In genomic region chr10:128338948-128339347, GRCm38 (mm10) we compare ENCODE assay signal across 8 mouse cellular contexts. TPM values are rescaled to one million over a fixed set of nuclear protein-coding genes. Genes with fewer than 3 reads are reported as not detected.
DNase-seq lines count a peak whose midpoint lies in the region; ATAC-seq and TF ChIP-seq lines count a peak whose summit lies in the region.

No protein-coding gene starts in this region.

- TF ChIP-seq CTCF in left cerebral cortex, adult 2 months (IDR thresholded peaks at IDR 0.05), result no peak
- TF ChIP-seq CTCF in small intestine, adult 2 months (IDR thresholded peaks at IDR 0.05; ENCODE audit: extremely low read depth, insufficient read length, insufficient replicate concordance, low read depth, low read length), result no peak

- intact Hi-C loops in left cerebral cortex, adult 2 months (cut with DNase I), result loop anchor here (2.0 to 5.0 kb wide), 2 partner anchors 30 to 118 kb away; partner anchors contain the start of genes Coq10a and Smarcc2
- intact Hi-C loops in left cerebral cortex, postnatal 36 days (cut with DNase I), result loop anchor here (10.0 kb wide), 1 partner anchor 116 kb away; the partner anchor contains the start of gene Smarcc2
- intact Hi-C loops in left cerebral cortex, postnatal 10 days (cut with DNase I), result loop anchor here (10.0 kb wide), 1 partner anchor 116 kb away; the partner anchor contains the start of gene Smarcc2

- H3K27me3 ChIP-seq in forebrain, embryonic 12.5 days, result no peaks in the 10 kb centered on the region
- H3K27me3 ChIP-seq in limb, embryonic 11.5 days (ENCODE audit: control insufficient read depth, insufficient read depth, low read length), result no peaks in the 10 kb centered on the region
- no peaks in the 10 kb centered on the region for H3K27me3 ChIP-seq in small intestine, adult 2 months (ENCODE audit: control insufficient read depth, insufficient read depth, low read length)

- no peak for TF ChIP-seq POLR2A in small intestine, adult 2 months (IDR thresholded peaks at IDR 0.05; ENCODE audit: low read depth, low read length)

- 82% methylated on average over 2 of the region's 2 CpGs for WGBS in forebrain, embryonic 12.5 days
- WGBS in limb, embryonic 11.5 days, result 92% methylated on average over 2 of the region's 2 CpGs
- WGBS in small intestine, adult 2 months, result 43% methylated on average over 2 of the region's 2 CpGs

- H3K27ac ChIP-seq in left cerebral cortex, adult 2 months, result peak overlapping the region; percentile 24
- no peak overlapping the region for H3K27ac ChIP-seq in forebrain, embryonic 12.5 days
- no peak overlapping the region for H3K27ac ChIP-seq in limb, embryonic 11.5 days (replicated peaks; ENCODE audit: low read depth, low read length)
- H3K27ac ChIP-seq in small intestine, adult 2 months (ENCODE audit: insufficient read depth, low read depth, low read length), result peak overlapping the region; percentile 59

- no peak for DNase-seq in left cerebral cortex, adult 2 months (ENCODE audit: extremely low spot score in 1 of 2, low spot score in 2 of 2)
- DNase-seq in left cerebral cortex, postnatal 36 days (ENCODE audit: low spot score in 2 of 2), result no peak
- DNase-seq in limb, embryonic 11.5 days (ENCODE audit: low spot score), result no peak
- no peak for DNase-seq in thymus, postnatal 0 days (ENCODE audit: low spot score)
- no peak for DNase-seq in left cerebral cortex, postnatal 10 days (ENCODE audit: extremely low spot score in 1 of 2, low spot score in 2 of 2)
- DNase-seq in cerebellum, postnatal 14 days, result no peak

- ATAC-seq in forebrain, embryonic 12.5 days (ENCODE audit: low FRiP score), result no peak
- ATAC-seq in limb, embryonic 11.5 days (ENCODE audit: insufficient number of reproducible peaks, low FRiP score, low TSS enrichment, low read depth), result no peak

- no peaks in the 10 kb centered on the region for H3K9me3 ChIP-seq in forebrain, embryonic 12.5 days
- H3K9me3 ChIP-seq in limb, embryonic 11.5 days (ENCODE audit: control insufficient read depth, low read length), result no peaks in the 10 kb centered on the region

- H3K4me3 ChIP-seq in left cerebral cortex, adult 2 months, result peak overlapping the region; percentile 97
- H3K4me3 ChIP-seq in forebrain, embryonic 12.5 days (replicated peaks), result peak overlapping the region; percentile 97
- H3K4me3 ChIP-seq in limb, embryonic 11.5 days (ENCODE audit: low read depth, low read length), result peak overlapping the region; percentile 77
- H3K4me3 ChIP-seq in small intestine, adult 2 months (ENCODE audit: low read depth, low read length), result no peak overlapping the region

- H3K36me3 ChIP-seq in forebrain, embryonic 12.5 days (replicated peaks), result 0 out of 2 replicates have a peak, but pooled peaks cover 7% of the 10 kb centered on the region
- H3K36me3 ChIP-seq in limb, embryonic 11.5 days (ENCODE audit: control insufficient read depth, insufficient read depth, low read length), result no peaks in the 10 kb centered on the region
- peaks cover 14% of the 10 kb centered on the region for H3K36me3 ChIP-seq in small intestine, adult 2 months (ENCODE audit: control insufficient read depth, insufficient read depth, low read length)

- H3K4me2 ChIP-seq in forebrain, embryonic 12.5 days, result peak overlapping the region; percentile 86
- H3K4me2 ChIP-seq in limb, embryonic 11.5 days (ENCODE audit: low read depth, severe bottlenecking), result peak overlapping the region; percentile 83

- peaks cover 29% of the 10 kb centered on the region for H3K4me1 ChIP-seq in forebrain, embryonic 12.5 days
- peaks cover 9% of the 10 kb centered on the region for H3K4me1 ChIP-seq in limb, embryonic 11.5 days (ENCODE audit: control insufficient read depth, insufficient read depth, low read length)
- no peaks in the 10 kb centered on the region; the same call in none of the 2 replicates for H3K4me1 ChIP-seq in small intestine, adult 2 months (ENCODE audit: control insufficient read depth, insufficient read depth, insufficient read length, low read length)

- H3K9ac ChIP-seq in forebrain, embryonic 12.5 days, result peak overlapping the region; percentile 99; the same call in 1 of the 2 replicates
- H3K9ac ChIP-seq in limb, embryonic 11.5 days (ENCODE audit: low read length), result no peak overlapping the region

RNA-seq across cellular contexts. Expression of gene Cs, which starts 1.4 kb away (rescaled TPM):
- total RNA-seq in left cerebral cortex, adult 2 months (2021), result 100 to 1,000 TPM; 216 to 218 TPM
- total RNA-seq in left cerebral cortex, postnatal 36 days (2021), result 100 to 1,000 TPM; 214 to 231 TPM
- polyA plus RNA-seq in forebrain, embryonic 12.5 days (2016; fragmentation: Nextera tagmentation; extraction: Ambion mirVana), result 221 and 235 TPM in 2 replicates
- polyA plus RNA-seq in limb, embryonic 11.5 days (2014; fragmentation: Nextera tagmentation; extraction: Ambion mirVana), result 231 and 232 TPM in 2 replicates
- polyA plus RNA-seq in small intestine, adult 2 months (2012; rRNA removed), result 233 and 588 TPM in 2 replicates
- polyA plus RNA-seq in thymus, postnatal 0 days (2015; fragmentation: Nextera tagmentation; extraction: Ambion mirVana), result 154 and 157 TPM in 2 replicates
- 100 to 1,000 TPM; 287 to 288 TPM for total RNA-seq in left cerebral cortex, postnatal 10 days (2021)

RNA-seq across cellular contexts. Expression of gene Cnpy2, which starts 16.7 kb away (rescaled TPM):
- 10 to 100 TPM; 66.8 to 67.5 TPM for total RNA-seq in left cerebral cortex, adult 2 months (2021)
- total RNA-seq in left cerebral cortex, postnatal 36 days (2021), result 10 to 100 TPM; 62.9 to 74.4 TPM
- 200 and 212 TPM in 2 replicates for polyA plus RNA-seq in forebrain, embryonic 12.5 days (2016; fragmentation: Nextera tagmentation; extraction: Ambion mirVana)
- polyA plus RNA-seq in limb, embryonic 11.5 days (2014; fragmentation: Nextera tagmentation; extraction: Ambion mirVana), result 343 and 351 TPM in 2 replicates
- 31.8 and 46.6 TPM in 2 replicates for polyA plus RNA-seq in small intestine, adult 2 months (2012; rRNA removed)
- polyA plus RNA-seq in thymus, postnatal 0 days (2015; fragmentation: Nextera tagmentation; extraction: Ambion mirVana), result 223 and 247 TPM in 2 replicates
- 10 to 100 TPM; 64.4 to 69.7 TPM for total RNA-seq in left cerebral cortex, postnatal 10 days (2021)

RNA-seq across cellular contexts. Expression of gene Coq10a, which starts 29.8 kb away (rescaled TPM):
- 10 to 100 TPM; 53.0 to 54.6 TPM for total RNA-seq in left cerebral cortex, adult 2 months (2021)
- total RNA-seq in left cerebral cortex, postnatal 36 days (2021), result 10 to 100 TPM; 62.0 to 63.2 TPM
- 24.2 and 25.5 TPM in 2 replicates for polyA plus RNA-seq in forebrain, embryonic 12.5 days (2016; fragmentation: Nextera tagmentation; extraction: Ambion mirVana)
- polyA plus RNA-seq in limb, embryonic 11.5 days (2014; fragmentation: Nextera tagmentation; extraction: Ambion mirVana), result 8.5 and 11.0 TPM in 2 replicates
- 36.5 and 79.1 TPM in 2 replicates for polyA plus RNA-seq in small intestine, adult 2 months (2012; rRNA removed)
- 17.1 and 21.8 TPM in 2 replicates for polyA plus RNA-seq in thymus, postnatal 0 days (2015; fragmentation: Nextera tagmentation; extraction: Ambion mirVana)
- total RNA-seq in left cerebral cortex, postnatal 10 days (2021), result 10 to 100 TPM; 69.8 to 74.6 TPM

RNA-seq across cellular contexts. Expression of gene Pan2, which starts 35.8 kb away (rescaled TPM):
- total RNA-seq in left cerebral cortex, adult 2 months (2021), result 10 to 100 TPM; 15.8 TPM
- 10 to 100 TPM; 11.3 to 17.2 TPM for total RNA-seq in left cerebral cortex, postnatal 36 days (2021)
- polyA plus RNA-seq in forebrain, embryonic 12.5 days (2016; fragmentation: Nextera tagmentation; extraction: Ambion mirVana), result 40.2 and 42.2 TPM in 2 replicates
- 37.5 and 38.7 TPM in 2 replicates for polyA plus RNA-seq in limb, embryonic 11.5 days (2014; fragmentation: Nextera tagmentation; extraction: Ambion mirVana)
- polyA plus RNA-seq in small intestine, adult 2 months (2012; rRNA removed), result 10.3 and 17.7 TPM in 2 replicates
- 26.2 and 31.8 TPM in 2 replicates for polyA plus RNA-seq in thymus, postnatal 0 days (2015; fragmentation: Nextera tagmentation; extraction: Ambion mirVana)
- 10 to 100 TPM; 13.0 to 14.1 TPM for total RNA-seq in left cerebral cortex, postnatal 10 days (2021)

RNA-seq across cellular contexts. Expression of gene Ankrd52, which starts 38.0 kb away (rescaled TPM):
- total RNA-seq in left cerebral cortex, adult 2 months (2021), result 10 to 100 TPM; 60.8 to 63.9 TPM
- 10 to 100 TPM; 49.3 to 61.7 TPM for total RNA-seq in left cerebral cortex, postnatal 36 days (2021)
- polyA plus RNA-seq in forebrain, embryonic 12.5 days (2016; fragmentation: Nextera tagmentation; extraction: Ambion mirVana), result 11.3 and 13.9 TPM in 2 replicates
- 12.0 and 12.8 TPM in 2 replicates for polyA plus RNA-seq in limb, embryonic 11.5 days (2014; fragmentation: Nextera tagmentation; extraction: Ambion mirVana)
- 15.3 and 22.1 TPM in 2 replicates for polyA plus RNA-seq in small intestine, adult 2 months (2012; rRNA removed)
- polyA plus RNA-seq in thymus, postnatal 0 days (2015; fragmentation: Nextera tagmentation; extraction: Ambion mirVana), result 7.4 and 9.9 TPM in 2 replicates
- 10 to 100 TPM; 74.4 TPM for total RNA-seq in left cerebral cortex, postnatal 10 days (2021)

Comparison
In these comparisons a context has a peak if more than half of its experiments do, and no peak if none do; other contexts are left out.
1. H3K27ac ChIP-seq: peak in left cerebral cortex, adult 2 months (single experiment) and small intestine, adult 2 months (single experiment); none in forebrain, embryonic 12.5 days (single experiment) and limb, embryonic 11.5 days (single experiment).